Mouse (Mus musculus): Measurements from ENCODE around the gene Zfp455. TPM values are rescaled to one million over a fixed set of nuclear protein-coding genes. Genes with fewer than 3 reads are reported as not detected.

The Zfp455 gene
- polyA plus RNA-seq (2012; rRNA removed; ENCODE audit: low replicate concordance): 0.06 TPM in 1 of 2 replicates, not detected in the other

GRCm38 (mm10) chr13:67194340-67194894 lies at the start of gene Zfp455:
TSS of gene Zfp455 (plus strand) at chr13:67194506.

DNA sequence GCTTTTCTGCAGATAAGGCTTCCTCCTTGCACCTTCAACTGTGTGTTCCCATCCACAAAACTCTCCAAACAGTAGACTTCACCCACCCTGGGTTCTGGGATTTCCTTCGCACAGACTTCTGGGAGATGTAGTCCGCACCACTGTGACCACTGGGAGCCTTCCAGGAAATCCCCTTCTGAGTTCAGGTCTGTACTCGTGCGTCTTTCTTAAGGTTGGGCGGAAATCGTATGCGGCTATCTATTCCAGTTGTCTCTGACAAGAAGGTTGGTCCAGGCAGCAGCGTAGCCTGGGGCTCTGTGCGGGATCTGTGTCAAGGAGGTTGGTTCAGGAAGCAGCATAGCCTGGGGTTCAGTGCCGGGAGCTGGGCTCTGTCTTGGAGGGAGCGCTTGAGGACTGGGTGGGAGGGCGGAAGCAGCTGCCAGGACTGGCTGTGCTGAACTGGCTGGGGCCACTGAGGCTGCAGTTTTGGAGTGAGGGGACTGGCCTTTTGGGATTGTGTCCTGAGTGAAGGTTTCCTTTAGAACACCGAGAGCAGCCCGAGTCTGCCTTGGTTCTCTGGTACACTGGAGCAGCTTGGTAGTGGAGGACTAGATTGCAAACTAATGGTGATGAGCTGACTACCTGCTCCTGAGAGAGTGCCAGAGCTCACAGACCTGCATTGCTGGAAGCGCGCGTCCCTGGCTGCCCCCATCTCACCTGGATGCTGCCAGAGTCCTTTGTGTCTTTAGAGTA lies 21.1 kb upstream of the Zfp455 start, which contains the start of gene Rsl1:
TSS of gene Rsl1 (plus strand) at position 192 of the 732 bp plus-strand sequence.

Other genes with a start within 250 kb of the Zfp455 start
- gene Zfp712, start 133.3 kb upstream of the Zfp455 start, polyA plus RNA-seq (2012; rRNA removed; ENCODE audit: low replicate concordance): not detected in 2 replicates
- not detected in 2 replicates for gene Zfp708, start 96.5 kb upstream of the Zfp455 start, polyA plus RNA-seq (2012; rRNA removed; ENCODE audit: low replicate concordance)
- gene Gm28557, start 85.9 kb upstream of the Zfp455 start, polyA plus RNA-seq (2012; rRNA removed; ENCODE audit: low replicate concordance): 0.91 and 0.95 TPM in 2 replicates
- gene Rslcan18, start 78.2 kb upstream of the Zfp455 start, polyA plus RNA-seq (2012; rRNA removed; ENCODE audit: low replicate concordance): not detected in 2 replicates
- 0.02 TPM in 1 of 2 replicates, not detected in the other for gene Zfp759, start 72.8 kb upstream of the Zfp455 start, polyA plus RNA-seq (2012; rRNA removed; ENCODE audit: low replicate concordance)
- 0.53 TPM in 1 of 2 replicates, not detected in the other for gene Rsl1, start 21.3 kb upstream of the Zfp455 start, polyA plus RNA-seq (2012; rRNA removed; ENCODE audit: low replicate concordance)
- gene Zfp458, start 84.0 kb downstream of the Zfp455 start, polyA plus RNA-seq (2012; rRNA removed; ENCODE audit: low replicate concordance): 0.05 and 0.07 TPM in 2 replicates
- gene Zfp457, start 112.0 kb downstream of the Zfp455 start, polyA plus RNA-seq (2012; rRNA removed; ENCODE audit: low replicate concordance): 0.42 and 0.62 TPM in 2 replicates
- gene Zfp595, start 138.1 kb downstream of the Zfp455 start, polyA plus RNA-seq (2012; rRNA removed; ENCODE audit: low replicate concordance): 0.09 and 0.11 TPM in 2 replicates
- not detected in 2 replicates for gene Gm28044, start 166.0 kb downstream of the Zfp455 start, polyA plus RNA-seq (2012; rRNA removed; ENCODE audit: low replicate concordance)
- 0.02 TPM in 2 replicates for gene Zfp953, start 166.1 kb downstream of the Zfp455 start, polyA plus RNA-seq (2012; rRNA removed; ENCODE audit: low replicate concordance)
- not detected in 2 replicates for gene Gm28041, start 181.2 kb downstream of the Zfp455 start, polyA plus RNA-seq (2012; rRNA removed; ENCODE audit: low replicate concordance)
- 0.02 TPM in 1 of 2 replicates, not detected in the other for gene Zfp456, start 181.3 kb downstream of the Zfp455 start, polyA plus RNA-seq (2012; rRNA removed; ENCODE audit: low replicate concordance)
- not detected in 2 replicates for gene Zfp429, start 205.3 kb downstream of the Zfp455 start, polyA plus RNA-seq (2012; rRNA removed; ENCODE audit: low replicate concordance)
- gene Zfp459, start 226.9 kb downstream of the Zfp455 start, polyA plus RNA-seq (2012; rRNA removed; ENCODE audit: low replicate concordance): 0.23 and 0.24 TPM in 2 replicates

All from duodenum, adult 2 months (tissue).